Mouse (Mus musculus) neural tube, embryonic 11.5 days (tissue): ENCODE results near the gene Syt13. TPM values are rescaled to one million over a fixed set of nuclear protein-coding genes. Genes with fewer than 3 reads are reported as not detected.

Experiments used
- ATAC-seq: fragments of 200-750 bp; cut with Nextera tagmentation; 2 replicates; pipeline ENCODE4 v1.8.0; 2017; ENCODE audit warnings: moderate number of reproducible peaks, mild to moderate bottlenecking, moderate TSS enrichment, moderate library complexity; ENCODE audit not compliant: insufficient read depth, low FRiP score, low TSS enrichment
- DNase-seq: peaks from one replicate; pipeline ENCODE4 v3.0.0-alpha.2; 2015; ENCODE audit warnings: low spot score
- H3K27ac ChIP-seq: fragments of 300-500 bp; sonication (generic); 2 replicates; pipeline ENCODE4 v1.5.1; 2014; ENCODE audit warnings: low read depth, mild to moderate bottlenecking, low read length
- H3K27me3 ChIP-seq: fragments of 300-500 bp; sonication (generic); 2 replicates; pipeline ENCODE4 v1.6.1; 2014; ENCODE audit warnings: mild to moderate bottlenecking, low read length, mixed read lengths; ENCODE audit not compliant: control insufficient read depth, insufficient read depth
- H3K36me3 ChIP-seq: fragments of 300-500 bp; sonication (generic); 2 replicates; pipeline ENCODE4 v1.6.1; 2014; ENCODE audit warnings: mild to moderate bottlenecking, low read length, moderate library complexity, mixed read lengths; ENCODE audit not compliant: control insufficient read depth, insufficient read depth
- H3K4me1 ChIP-seq: fragments of 300-500 bp; sonication (generic); 2 replicates; pipeline ENCODE4 v1.6.1; 2014; ENCODE audit warnings: low read length, mixed read lengths; ENCODE audit not compliant: control insufficient read depth, insufficient read depth
- H3K4me2 ChIP-seq: fragments of 300-500 bp; sonication (generic); 2 replicates; pipeline ENCODE4 v1.6.1; 2014; ENCODE audit warnings: low read depth, mild to moderate bottlenecking, moderate library complexity
- H3K4me3 ChIP-seq: fragments of 300-500 bp; sonication (generic); 2 replicates; pipeline ENCODE4 v1.5.1; 2014; ENCODE audit warnings: low read depth, low read length
- H3K9ac ChIP-seq: fragments of 300-500 bp; sonication (generic); 2 replicates; pipeline ENCODE4 v1.6.1; 2014; ENCODE audit warnings: mild to moderate bottlenecking, low read length
- H3K9me3 ChIP-seq: fragments of 300-500 bp; sonication (generic); 2 replicates; pipeline ENCODE4 v1.6.1; 2016; ENCODE audit warnings: low read length; ENCODE audit not compliant: control insufficient read depth
- WGBS: fragments of 180-500 bp; shearing (Covaris S2); extraction: QIAGEN DNeasy Blood & Tissue Kit; methylation state at CpG from one replicate; pipeline ENCODE4 v1.1.7; 2014; 5-methylcytosine and 5-hydroxymethylcytosine counted together
- polyA plus RNA-seq: library from polyadenylated mRNA; unstranded; fragments of >200 nt; fragmentation: Nextera tagmentation; extraction: Ambion mirVana; gene quantifications from 2 replicates; pipeline ENCODE4 v1.2.1, GENCODE M21; 2014

Gene Syt13
- polyA plus RNA-seq, 1 experiment from 2014 or later: 25.0 TPM

DNA sequence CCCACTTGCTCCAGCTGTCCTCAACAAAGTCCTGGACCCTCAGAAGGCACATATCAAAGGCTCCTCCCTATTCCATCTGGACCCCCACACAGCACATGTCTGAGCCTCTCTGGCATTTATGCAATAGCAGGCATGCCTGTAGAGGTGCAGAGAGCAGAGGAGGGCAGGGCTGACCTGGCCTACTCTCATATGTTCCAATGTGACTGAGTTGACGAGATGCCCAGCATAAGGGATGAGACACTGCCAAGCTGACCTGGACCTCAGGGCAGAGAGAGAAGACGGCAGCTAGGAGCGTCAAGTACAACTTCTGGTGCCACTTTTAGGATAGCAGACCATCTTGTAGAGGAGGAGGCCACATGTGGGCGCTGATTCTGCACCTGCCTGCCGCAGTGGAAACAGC, 77.1 kb downstream of the Syt13 start:
- Histone ChIP-seq H3K27ac (no peak overlapping the region), H3K27me3 (no peaks in the 10 kb centered on the region), H3K9ac (no peak overlapping the region), H3K4me1 (peaks cover 12% of the 10 kb centered on the region), H3K9me3 (no peaks in the 10 kb centered on the region), H3K4me2 (no peak overlapping the region), H3K36me3 (peaks cover 2% of the 10 kb centered on the region), H3K4me3 (no peak overlapping the region)
- ATAC-seq (no peak), DNase-seq (no peak)
- WGBS: 92% methylated on average over 5 of the region's 5 CpGs

DNA sequence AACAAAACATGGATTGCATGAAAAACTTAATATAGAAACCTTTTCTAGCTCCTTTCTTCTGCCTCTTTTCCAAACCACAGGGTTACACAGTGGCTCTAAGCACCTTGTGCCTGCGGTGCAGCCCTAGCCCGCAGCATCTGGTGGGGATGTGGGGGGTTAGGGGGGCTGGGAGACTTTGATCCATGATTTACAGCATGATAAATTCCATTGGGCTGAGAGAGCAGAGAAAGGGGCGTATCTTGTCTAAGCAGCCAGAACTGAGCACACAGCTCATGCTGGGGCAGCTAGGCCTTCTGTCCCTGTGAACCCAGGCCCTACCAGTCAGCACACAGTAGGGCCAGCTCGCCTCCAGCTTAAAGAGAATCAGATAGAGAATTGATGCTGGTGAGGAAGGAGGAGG, 90.1 kb downstream of the Syt13 start:
- Histone ChIP-seq H3K4me3 (no peak overlapping the region), H3K36me3 (no peaks in the 10 kb centered on the region; the same call in 1 of the 2 replicates), H3K4me1 (no peaks in the 10 kb centered on the region), H3K4me2 (no peak overlapping the region), H3K9me3 (no peaks in the 10 kb centered on the region), H3K27ac (no peak overlapping the region), H3K27me3 (no peaks in the 10 kb centered on the region), H3K9ac (no peak overlapping the region)
- 19% methylated on average over 4 of the region's 4 CpGs for WGBS
- DNase-seq (no peak), ATAC-seq (no peak)

Other genes starting within 250 kb of the Syt13 start
- 1.2 and 2.2 TPM in 2 replicates for gene Prdm11, start 131.1 kb downstream of the Syt13 start, polyA plus RNA-seq